Mouse (Mus musculus): Measurements from ENCODE around the gene Dnase1l3.

The Dnase1l3 gene

DNA sequence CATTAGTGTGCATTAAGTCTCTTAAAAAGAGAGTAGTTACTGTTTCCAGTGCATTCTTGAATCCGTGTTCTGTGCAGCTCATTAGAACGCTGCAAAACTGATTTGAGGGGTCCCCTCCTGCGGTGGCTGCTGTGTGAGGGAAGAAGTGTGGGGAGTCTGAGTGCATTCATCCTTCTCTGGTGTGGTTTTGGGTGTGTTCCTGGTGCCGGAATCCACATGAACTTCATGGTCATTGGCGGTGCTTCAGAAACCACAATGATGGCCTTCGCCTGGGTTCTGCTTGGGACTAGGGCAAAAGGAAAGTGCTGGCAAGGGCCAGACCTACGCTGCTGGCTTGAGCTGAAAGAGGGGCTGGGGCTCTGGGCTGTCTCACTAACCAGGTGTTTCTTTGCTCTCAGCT, 60.2 kb downstream of the Dnase1l3 start:
- DNase-seq (ENCODE audit: low spot score) = no peak

DNA sequence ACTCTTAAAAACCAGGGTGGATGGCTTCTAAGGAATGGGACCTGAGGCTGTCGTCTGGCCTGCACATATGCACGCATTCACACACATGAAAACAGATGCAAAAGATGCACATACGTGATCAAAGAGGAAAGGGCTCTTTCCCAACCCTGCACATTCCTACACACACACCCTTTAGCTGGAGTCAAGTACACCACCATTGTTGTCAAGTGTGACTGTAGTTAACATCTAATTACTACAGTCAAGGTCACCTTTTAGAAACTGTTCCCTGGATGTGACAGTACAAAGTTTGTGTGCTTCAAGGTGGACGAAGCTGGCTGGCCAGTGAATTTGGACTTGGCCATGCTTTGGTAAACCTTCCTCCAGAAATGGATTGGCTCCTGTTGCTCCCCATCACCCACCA, 62.2 kb downstream of the Dnase1l3 start:
- no peak for DNase-seq (ENCODE audit: low spot score)

DNA sequence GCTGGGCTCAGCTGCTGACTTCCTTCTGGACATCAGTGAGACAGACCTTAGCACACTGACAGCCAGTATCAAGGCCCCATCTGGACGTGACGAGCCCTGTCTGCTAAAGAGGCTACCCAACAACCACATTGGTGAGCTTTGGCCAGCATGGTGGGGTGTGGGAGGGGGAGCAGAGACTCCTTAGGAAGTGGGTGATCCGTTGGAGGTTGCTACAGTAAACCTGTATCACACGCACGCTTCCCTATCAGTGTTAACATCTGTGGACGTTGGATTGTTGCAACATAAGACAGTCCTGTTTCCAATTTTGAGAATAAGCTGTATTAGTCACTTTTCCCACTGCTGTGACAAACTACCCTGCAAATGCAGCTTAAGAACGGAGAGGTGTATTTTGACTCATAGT, 65.3 kb downstream of the Dnase1l3 start:
- no peak for DNase-seq (ENCODE audit: low spot score)

DNA sequence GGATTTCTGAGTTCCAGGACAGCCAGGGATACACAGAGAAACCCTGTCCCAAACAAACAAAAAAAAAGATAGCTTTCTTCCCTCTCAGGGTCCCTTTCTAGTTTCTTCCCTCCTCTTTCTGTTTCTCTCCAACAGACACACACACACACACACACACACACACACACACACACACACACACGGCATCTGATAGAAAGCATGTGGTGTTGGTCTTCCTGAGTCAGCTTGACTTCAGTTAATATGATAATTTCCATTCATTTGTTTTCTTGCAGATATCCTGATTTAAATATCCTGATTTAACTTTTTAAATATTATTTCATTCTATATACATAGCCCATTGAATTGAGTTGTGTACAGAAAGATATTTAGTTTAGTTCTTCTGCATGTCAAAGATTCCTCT, 66.0 kb downstream of the Dnase1l3 start:
- DNase-seq (ENCODE audit: low spot score) = no peak

DNA sequence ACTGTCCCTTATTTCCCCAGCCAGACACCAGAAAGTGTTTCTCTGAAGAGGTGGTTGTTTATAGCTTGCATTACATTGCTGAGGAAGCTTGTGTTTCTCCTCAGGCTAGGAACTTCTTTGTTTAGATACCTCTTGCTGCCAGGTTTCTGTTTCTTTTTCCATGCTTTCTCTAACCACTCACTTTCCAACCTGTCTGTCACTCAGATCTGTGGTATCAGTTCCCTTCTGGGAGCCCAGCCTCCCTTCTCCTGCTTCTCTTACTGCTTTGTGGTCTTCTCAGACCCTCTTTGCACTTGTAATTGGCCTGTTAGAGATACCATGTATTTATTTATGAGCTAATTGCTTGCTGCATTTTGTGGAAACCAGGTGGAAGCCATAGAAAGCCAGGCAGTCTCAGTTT, 70.7 kb downstream of the Dnase1l3 start:
- no peak for DNase-seq (ENCODE audit: low spot score)

DNA sequence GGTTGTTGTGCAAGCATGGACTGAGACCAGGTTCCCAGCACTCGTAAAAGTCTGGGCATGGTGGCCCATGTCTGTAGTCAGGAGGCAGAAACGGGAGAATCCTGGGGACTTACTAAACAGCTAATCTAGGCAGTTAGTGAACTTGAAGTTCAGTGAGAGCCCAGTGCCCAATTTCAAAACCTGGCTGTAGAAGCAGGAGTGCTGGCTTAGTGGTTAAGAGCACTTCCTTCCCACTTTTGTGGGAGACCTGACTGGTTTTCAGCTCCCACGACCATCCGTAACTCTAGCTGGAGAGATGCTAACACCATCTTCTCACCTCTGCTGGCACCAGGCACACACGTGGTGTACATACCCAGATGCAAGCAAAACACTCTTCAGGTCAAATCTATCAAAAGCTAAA, 72.9 kb downstream of the Dnase1l3 start:
- DNase-seq (ENCODE audit: low spot score) = no peak

DNA sequence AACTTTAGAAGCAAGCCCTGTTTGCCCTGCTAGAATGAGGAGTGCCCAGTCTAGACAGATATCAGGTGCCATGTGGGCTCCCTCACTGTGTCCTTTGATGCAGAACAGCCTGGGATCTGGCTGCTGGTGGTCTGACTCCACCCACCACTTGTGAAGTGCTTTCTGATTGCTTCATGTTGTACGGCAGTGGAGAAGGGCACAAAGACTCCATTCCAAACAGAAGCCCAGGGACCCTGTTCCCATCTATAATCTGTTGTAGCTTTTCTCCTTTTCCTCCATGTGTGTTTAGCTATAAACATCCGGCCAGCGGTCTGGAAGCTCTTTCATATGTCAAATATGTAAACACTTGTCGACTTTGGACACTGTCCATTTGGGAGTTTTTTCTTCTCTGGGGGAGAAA, 74.5 kb downstream of the Dnase1l3 start:
- no peak for DNase-seq (ENCODE audit: low spot score)

DNA sequence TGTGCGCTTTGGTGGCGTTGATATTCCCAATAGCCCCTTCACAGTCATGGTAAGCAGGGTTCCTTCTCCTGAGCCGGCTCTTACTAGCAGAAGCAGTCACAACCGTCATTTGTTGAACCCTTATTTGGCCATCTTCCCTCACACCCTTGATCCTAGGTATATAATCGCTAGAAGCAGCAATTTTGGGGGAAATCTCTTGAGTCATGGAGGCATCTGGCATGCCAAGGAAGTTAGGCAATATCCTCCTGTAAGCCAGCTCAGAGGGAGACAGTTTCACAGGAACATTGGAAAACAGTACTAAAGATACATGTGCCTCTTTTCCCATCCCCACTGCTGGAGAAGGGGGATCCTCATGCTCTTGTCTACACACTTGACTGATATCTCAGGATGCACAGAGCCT, 75.1 kb downstream of the Dnase1l3 start:
- no peak for DNase-seq (ENCODE audit: low spot score)

DNA sequence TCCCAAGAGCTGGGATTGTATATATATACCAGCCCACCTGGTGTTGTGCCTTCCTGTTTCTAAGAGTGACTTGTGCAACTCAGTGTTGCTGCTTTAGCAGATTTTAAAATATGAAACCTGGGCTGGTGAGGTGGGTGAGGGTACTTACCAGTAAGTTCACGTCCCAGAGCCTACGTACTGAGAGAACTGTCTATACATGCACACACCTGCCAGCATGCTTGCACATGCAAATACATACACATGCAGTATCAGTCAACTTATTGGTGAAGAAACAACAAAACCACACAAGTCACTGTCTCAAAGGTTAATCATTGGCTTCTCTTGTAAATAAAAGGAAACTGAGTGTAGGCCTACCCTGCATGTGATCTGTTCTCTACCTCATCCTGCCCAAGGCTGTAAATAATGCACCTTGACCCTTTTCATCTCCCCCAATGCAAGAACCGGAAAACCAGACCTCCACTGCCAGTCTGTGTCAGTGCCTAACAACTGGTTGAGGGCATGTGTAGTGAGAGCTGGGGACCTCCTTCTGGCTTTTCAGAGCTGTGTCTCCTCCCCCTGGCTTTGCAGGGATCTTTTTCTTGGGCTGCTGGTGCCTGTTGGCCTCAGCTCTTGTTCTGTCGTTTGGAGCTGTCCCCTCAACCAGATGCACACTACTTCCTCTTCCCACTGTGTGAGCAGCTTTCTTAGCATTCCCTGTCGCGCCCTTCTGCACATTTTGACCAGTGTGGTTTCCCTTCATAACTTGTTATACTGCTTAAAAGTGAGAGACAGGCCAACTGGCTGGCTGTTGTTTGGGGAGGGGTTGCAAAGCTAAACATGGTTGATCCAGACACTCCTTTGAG, 76.0 kb downstream of the Dnase1l3 start:
- DNase-seq (ENCODE audit: low spot score) = no peak
